Mouse (Mus musculus) liver, embryonic 15.5 days (tissue): Measurements from ENCODE around the gene Cep19. TPM values are rescaled to one million over a fixed set of nuclear protein-coding genes. Genes with fewer than 3 reads are reported as not detected.
A peak's percentile ranks its signal among the peaks of the same experiment; 100 is the strongest.
"Not testable (repeated sequence)": the region's sequence is repeated elsewhere in the genome, so short reads cannot be mapped to it uniquely, and the experiment has no call there.

Experiments
- ATAC-seq: fragments of 200-750 bp; cut with Nextera tagmentation; 2 replicates; pipeline ENCODE4 v1.8.0; 2017; ENCODE audit warnings: moderate number of reproducible peaks, mild to moderate bottlenecking, moderate library complexity; ENCODE audit not compliant: insufficient read depth
- H3K27ac ChIP-seq: fragments of 300-500 bp; sonication (generic); replicated peaks from 2 replicates; pipeline ENCODE4 v1.5.1; 2015; ENCODE audit warnings: mild to moderate bottlenecking, inconsistent platforms
- H3K27me3 ChIP-seq: fragments of 300-500 bp; sonication (generic); 2 replicates; pipeline ENCODE4 v1.6.1; 2015; ENCODE audit warnings: mild to moderate bottlenecking, inconsistent platforms
- H3K36me3 ChIP-seq: fragments of 300-500 bp; sonication (generic); replicated peaks from 2 replicates; pipeline ENCODE4 v1.6.1; 2015; ENCODE audit warnings: moderate library complexity, mild to moderate bottlenecking, inconsistent platforms
- H3K4me1 ChIP-seq: fragments of 300-500 bp; sonication (generic); replicated peaks from 2 replicates; pipeline ENCODE4 v1.6.1; 2015; ENCODE audit warnings: inconsistent platforms
- H3K4me2 ChIP-seq: fragments of 300-500 bp; sonication (generic); 2 replicates; pipeline ENCODE4 v1.6.1; 2015; ENCODE audit warnings: moderate library complexity, mild to moderate bottlenecking, inconsistent platforms
- H3K4me3 ChIP-seq: fragments of 300-500 bp; sonication (generic); replicated peaks from 2 replicates; pipeline ENCODE4 v1.5.1; 2015; ENCODE audit warnings: mild to moderate bottlenecking, inconsistent platforms
- H3K9ac ChIP-seq: fragments of 300-500 bp; sonication (generic); 2 replicates; pipeline ENCODE4 v1.6.1; 2015; ENCODE audit warnings: moderate library complexity, mild to moderate bottlenecking, inconsistent platforms
- H3K9me3 ChIP-seq: fragments of 300-500 bp; sonication (generic); replicated peaks from 2 replicates; pipeline ENCODE4 v1.6.1; 2016; ENCODE audit warnings: inconsistent platforms
- WGBS: fragments of 180-500 bp; shearing (Covaris S2); methylation state at CpG from one replicate; pipeline ENCODE4 v1.1.7; 2015; ENCODE audit warnings: mixed read lengths; ENCODE audit not compliant: insufficient replicate concordance; 5-methylcytosine and 5-hydroxymethylcytosine counted together
- polyA plus RNA-seq: library from polyadenylated mRNA; unstranded; fragments of >200 nt; fragmentation: Nextera tagmentation; extraction: Ambion mirVana; gene quantifications from 2 replicates; pipeline ENCODE4 v1.2.1, GENCODE M21; 2015

Gene Cep19
- polyA plus RNA-seq, 1 experiment from 2014 or later: 5.5 TPM

GRCm38 (mm10) chr16:32077648-32078407, 21.8 kb upstream of the Cep19 start:
- no peaks in the 10 kb centered on the region for H3K27me3 ChIP-seq
- H3K27ac ChIP-seq: peak overlapping the region; percentile 98
- H3K4me1 ChIP-seq: peaks cover 34% of the 10 kb centered on the region
- H3K9ac ChIP-seq: peak overlapping the region; percentile 93
- no peak for ATAC-seq
- H3K4me3 ChIP-seq: peak overlapping the region; percentile 95
- no peaks in the 10 kb centered on the region for H3K36me3 ChIP-seq
- WGBS: 4% methylated on average over 13 of the region's 13 CpGs
- H3K9me3 ChIP-seq: no peaks in the 10 kb centered on the region
- H3K4me2 ChIP-seq: peak overlapping the region; percentile 88

- 0% methylated on average over 26 of the region's 30 CpGs for WGBS
- Histone ChIP-seq H3K4me3 (peak overlapping the region; percentile 95), H3K9ac (peak overlapping the region; percentile 93), H3K27me3 (no peaks in the 10 kb centered on the region), H3K4me1 (peaks cover 34% of the 10 kb centered on the region), H3K9me3 (no peaks in the 10 kb centered on the region), H3K27ac (peak overlapping the region; percentile 98), H3K36me3 (no peaks in the 10 kb centered on the region), H3K4me2 (peak overlapping the region; percentile 88)
- ATAC-seq: no peak
Observed at GRCm38 (mm10) chr16:32078408-32078990, 21.1 kb upstream of the Cep19 start.

GRCm38 (mm10) chr16:32078991-32079511, 20.5 kb upstream of the Cep19 start, which contains the start of gene Pak2:
Gene Pak2 (minus strand): TSS chr16:32079342.
- Histone ChIP-seq H3K4me3 (peak within 1 kb of the TSS; percentile 95), H3K4me2 (peak within 1 kb of the TSS; percentile 88), H3K9me3 (no peaks in the 10 kb centered on the region), H3K36me3 (no peaks in the 10 kb centered on the region), H3K9ac (peak within 1 kb of the TSS; percentile 93), H3K4me1 (peaks cover 34% of the 10 kb centered on the region), H3K27me3 (no peaks in the 10 kb centered on the region), H3K27ac (peak within 1 kb of the TSS; percentile 98)
- peak; percentile 97 for ATAC-seq
- under 1% methylated on average over 56 of the region's 60 CpGs for WGBS

- no peak overlapping the region for H3K4me3 ChIP-seq
- no peaks in the 10 kb centered on the region for H3K9me3 ChIP-seq
- H3K36me3 ChIP-seq: peaks cover 34% of the 10 kb centered on the region
- H3K27ac ChIP-seq: no peak overlapping the region
- no peak for ATAC-seq
- 42% methylated on average over 17 of the region's 17 CpGs for WGBS
- peaks cover 8% of the 10 kb centered on the region; the same call in 1 of the 2 replicates for H3K4me1 ChIP-seq
- H3K9ac ChIP-seq: no peak overlapping the region
- no peaks in the 10 kb centered on the region for H3K27me3 ChIP-seq
- H3K4me2 ChIP-seq: no peak overlapping the region
Observed at GRCm38 (mm10) chr16:32087629-32088443, 11.8 kb upstream of the Cep19 start.

- Histone ChIP-seq H3K9ac (no peak overlapping the region), H3K9me3 (no peaks in the 10 kb centered on the region), H3K36me3 (peaks cover 28% of the 10 kb centered on the region), H3K4me2 (no peak overlapping the region), H3K27ac (no peak overlapping the region), H3K27me3 (no peaks in the 10 kb centered on the region), H3K4me1 (peaks cover 8% of the 10 kb centered on the region; the same call in 1 of the 2 replicates), H3K4me3 (no peak overlapping the region)
- ATAC-seq: no peak
- WGBS: 77% methylated on average over 7 of the region's 7 CpGs
Observed at GRCm38 (mm10) chr16:32091466-32091865, 8.1 kb upstream of the Cep19 start.

GRCm38 (mm10) chr16:32097757-32098156, 1.8 kb upstream of the Cep19 start:
- not testable (repeated sequence) for H3K27me3 ChIP-seq, H3K36me3 ChIP-seq, H3K4me2 ChIP-seq, ATAC-seq, H3K27ac ChIP-seq, H3K9ac ChIP-seq, H3K9me3 ChIP-seq, H3K4me3 ChIP-seq
- peaks cover 22% of the 10 kb centered on the region for H3K4me1 ChIP-seq
- 75% methylated on average over 2 of the region's 2 CpGs for WGBS

GRCm38 (mm10) chr16:32098897-32099637, 533 bp upstream of the Cep19 start:
- H3K4me2 ChIP-seq: peak overlapping the region; percentile 98
- no peaks in the 10 kb centered on the region for H3K27me3 ChIP-seq
- 0 out of 2 replicates have a peak, but pooled peaks cover 4% of the 10 kb centered on the region for H3K36me3 ChIP-seq
- H3K4me3 ChIP-seq: peak overlapping the region; percentile 93
- peaks cover 22% of the 10 kb centered on the region for H3K4me1 ChIP-seq
- H3K9me3 ChIP-seq: no peaks in the 10 kb centered on the region
- peak overlapping the region; percentile 89 for H3K9ac ChIP-seq
- WGBS: under 1% methylated on average over 39 of the region's 39 CpGs
- H3K27ac ChIP-seq: peak overlapping the region; percentile 85
- ATAC-seq: peak; percentile 61

- 77% methylated on average over 13 of the region's 13 CpGs for WGBS
- ATAC-seq: no peak
- H3K4me2 ChIP-seq: no peak overlapping the region
Observed at GRCm38 (mm10) chr16:32102295-32102694, 2.7 kb downstream of the Cep19 start.

GRCm38 (mm10) chr16:32105698-32106097, 6.1 kb downstream of the Cep19 start:
- Histone ChIP-seq H3K36me3 (no peaks in the 10 kb centered on the region), H3K4me3 (no peak overlapping the region), H3K4me2 (no peak overlapping the region), H3K4me1 (peaks cover 9% of the 10 kb centered on the region; the same call in 1 of the 2 replicates), H3K9ac (no peak overlapping the region), H3K9me3 (no peaks in the 10 kb centered on the region; the same call in 1 of the 2 replicates), H3K27ac (no peak overlapping the region), H3K27me3 (no peaks in the 10 kb centered on the region)
- ATAC-seq: no peak
- 66% methylated on average over 1 of the region's 1 CpGs for WGBS

More at GRCm38 (mm10) chr16:32102295-32102694, 2.7 kb downstream of the Cep19 start:
- no peak overlapping the region for H3K4me3 ChIP-seq
- no peaks in the 10 kb centered on the region for H3K27me3 ChIP-seq
- no peaks in the 10 kb centered on the region for H3K36me3 ChIP-seq
- H3K4me1 ChIP-seq: peaks cover 28% of the 10 kb centered on the region
- H3K9ac ChIP-seq: no peak overlapping the region
- no peaks in the 10 kb centered on the region; the same call in 1 of the 2 replicates for H3K9me3 ChIP-seq
- peak overlapping the region; percentile 45; the same call in 1 of the 2 replicates for H3K27ac ChIP-seq

GRCm38 (mm10) chr16:32107342-32108045, 7.9 kb downstream of the Cep19 start:
- peaks cover 9% of the 10 kb centered on the region; the same call in 1 of the 2 replicates for H3K4me1 ChIP-seq
- H3K4me2 ChIP-seq: no peak overlapping the region
- H3K9me3 ChIP-seq: no peaks in the 10 kb centered on the region; the same call in 1 of the 2 replicates
- peak overlapping the region; percentile 33; the same call in 1 of the 2 replicates for H3K27ac ChIP-seq
- H3K9ac ChIP-seq: no peak overlapping the region
- no peaks in the 10 kb centered on the region for H3K36me3 ChIP-seq
- no peak for ATAC-seq
- H3K4me3 ChIP-seq: no peak overlapping the region
- 16% methylated on average over 12 of the region's 12 CpGs for WGBS
- H3K27me3 ChIP-seq: no peaks in the 10 kb centered on the region
